Mouse (Mus musculus) forebrain, embryonic 12.5 days (tissue): ENCODE data around the gene Sp4. TPM values are rescaled to one million over a fixed set of nuclear protein-coding genes. Genes with fewer than 3 reads are reported as not detected.

Experiments used
- ATAC-seq: fragments of 200-750 bp; cut with Nextera tagmentation; 2 replicates; pipeline ENCODE4 v1.8.0; 2017; ENCODE audit warnings: moderate TSS enrichment; ENCODE audit not compliant: low FRiP score
- H3K27ac ChIP-seq: fragments of 300-500 bp; sonication (generic); 2 replicates; pipeline ENCODE4 v1.5.1; 2016; ENCODE audit warnings: mild to moderate bottlenecking
- H3K27me3 ChIP-seq: fragments of 300-500 bp; sonication (generic); 2 replicates; pipeline ENCODE4 v1.6.1; 2016; ENCODE audit warnings: mild to moderate bottlenecking
- H3K36me3 ChIP-seq: fragments of 300-500 bp; sonication (generic); replicated peaks from 2 replicates; pipeline ENCODE4 v1.6.1; 2016; ENCODE audit warnings: mild to moderate bottlenecking
- H3K4me1 ChIP-seq: fragments of 300-500 bp; sonication (generic); 2 replicates; pipeline ENCODE4 v1.6.1; 2016
- H3K4me2 ChIP-seq: fragments of 300-500 bp; sonication (generic); 2 replicates; pipeline ENCODE4 v1.6.1; 2016; ENCODE audit warnings: mild to moderate bottlenecking, moderate library complexity
- H3K4me3 ChIP-seq: fragments of 300-500 bp; sonication (generic); replicated peaks from 2 replicates; pipeline ENCODE4 v1.5.1; 2016; ENCODE audit warnings: mild to moderate bottlenecking
- H3K9ac ChIP-seq: fragments of 300-500 bp; sonication (generic); 2 replicates; pipeline ENCODE4 v1.6.1; 2016; ENCODE audit warnings: mild to moderate bottlenecking
- H3K9me3 ChIP-seq: fragments of 300-500 bp; sonication (generic); 2 replicates; pipeline ENCODE4 v1.6.1; 2016
- WGBS: fragments of 180-500 bp; shearing (Covaris S2); methylation state at CpG from one replicate; pipeline ENCODE4 v1.1.7; 2016; 5-methylcytosine and 5-hydroxymethylcytosine counted together
- polyA plus RNA-seq: library from polyadenylated mRNA; unstranded; fragments of >200 nt; fragmentation: Nextera tagmentation; extraction: Ambion mirVana; gene quantifications from 2 replicates; pipeline ENCODE4 v1.2.1, GENCODE M21; 2016

Gene Sp4
- polyA plus RNA-seq = 24.3 and 27.1 TPM in 2 replicates

GRCm38 (mm10) chr12:118301072-118301865 lies at the start of gene Sp4:
Sp4 (minus strand) TSS chr12:118301440.
- peak within 1 kb of the TSS; percentile 98 for H3K27ac ChIP-seq
- ATAC-seq = peak; percentile 90
- peak within 1 kb of the TSS; percentile 75 for H3K9ac ChIP-seq
- H3K4me1 ChIP-seq = peaks cover 31% of the 10 kb centered on the region
- peak within 1 kb of the TSS; percentile 65 for H3K4me2 ChIP-seq
- peaks cover 8% of the 10 kb centered on the region for H3K36me3 ChIP-seq
- H3K9me3 ChIP-seq = no peaks in the 10 kb centered on the region
- WGBS = under 1% methylated on average over 23 of the region's 78 CpGs
- H3K27me3 ChIP-seq = no peaks in the 10 kb centered on the region
- peak within 1 kb of the TSS; percentile 74 for H3K4me3 ChIP-seq

DNA sequence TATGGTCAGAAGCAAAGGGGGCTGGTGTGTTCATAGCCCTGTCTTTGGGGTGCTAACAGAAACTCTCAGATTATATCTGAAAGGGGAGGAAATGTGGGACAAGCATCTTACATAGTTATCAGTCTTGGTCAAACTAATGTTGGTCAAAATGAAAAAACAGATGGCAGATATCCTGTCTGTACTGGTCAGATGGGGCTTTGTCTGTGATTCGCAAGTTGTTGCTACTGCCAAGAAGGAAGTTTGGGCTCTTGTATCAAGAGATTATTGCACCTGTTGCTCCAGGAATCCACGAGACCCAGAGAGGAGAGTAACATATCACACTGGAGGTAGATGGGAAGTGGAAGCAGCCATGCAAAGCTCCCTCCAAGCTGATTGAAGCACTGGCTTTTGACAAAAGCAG lies 37.9 kb upstream of the Sp4 start:
- H3K27me3 ChIP-seq = no peaks in the 10 kb centered on the region
- 82% methylated on average over 2 of the region's 2 CpGs for WGBS
- no peak for ATAC-seq
- no peak overlapping the region for H3K27ac ChIP-seq
- no peak overlapping the region for H3K4me3 ChIP-seq
- no peak overlapping the region for H3K4me2 ChIP-seq
- H3K9me3 ChIP-seq = no peaks in the 10 kb centered on the region
- no peaks in the 10 kb centered on the region for H3K36me3 ChIP-seq
- H3K4me1 ChIP-seq = no peaks in the 10 kb centered on the region
- H3K9ac ChIP-seq = no peak overlapping the region

GRCm38 (mm10) chr12:118338243-118338642 lies 37.0 kb upstream of the Sp4 start:
- no peak for ATAC-seq
- Histone ChIP-seq H3K4me3 (no peak overlapping the region), H3K36me3 (no peaks in the 10 kb centered on the region), H3K9ac (no peak overlapping the region), H3K27me3 (no peaks in the 10 kb centered on the region), H3K9me3 (no peaks in the 10 kb centered on the region), H3K4me1 (no peaks in the 10 kb centered on the region), H3K4me2 (no peak overlapping the region), H3K27ac (no peak overlapping the region)
- 74% methylated on average over 2 of the region's 2 CpGs for WGBS

GRCm38 (mm10) chr12:118337291-118337690 lies 36.1 kb upstream of the Sp4 start:
- Histone ChIP-seq H3K4me2 (no peak overlapping the region), H3K27me3 (no peaks in the 10 kb centered on the region), H3K4me3 (no peak overlapping the region), H3K27ac (no peak overlapping the region), H3K9me3 (no peaks in the 10 kb centered on the region), H3K9ac (no peak overlapping the region), H3K36me3 (no peaks in the 10 kb centered on the region), H3K4me1 (no peaks in the 10 kb centered on the region)
- WGBS = 90% methylated on average over 3 of the region's 3 CpGs
- ATAC-seq = no peak

DNA sequence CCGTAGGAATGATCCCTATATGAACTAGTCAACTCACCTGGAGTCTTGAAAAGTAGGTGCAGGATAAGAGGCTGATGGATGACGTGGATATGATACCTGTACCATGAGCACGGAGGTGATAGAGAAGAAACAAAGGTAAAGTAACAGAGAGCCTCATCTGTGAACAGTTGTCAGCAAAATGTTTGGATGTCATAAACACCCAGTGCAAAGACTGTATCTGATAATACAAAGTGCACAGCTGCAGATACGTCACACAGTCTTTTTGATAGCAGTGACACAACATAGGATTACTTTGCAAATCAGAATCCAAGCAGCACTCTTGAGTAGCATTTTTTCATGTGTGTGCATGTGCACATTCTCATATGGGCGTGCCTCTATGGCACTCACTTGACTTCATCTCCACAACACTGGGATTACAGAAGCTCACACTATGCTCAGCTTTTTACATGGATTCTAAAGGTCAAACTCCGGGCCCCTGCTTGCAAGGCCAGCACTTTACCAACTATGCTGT lies 27.6 kb upstream of the Sp4 start:
- Histone ChIP-seq H3K27ac (no peak overlapping the region), H3K4me1 (no peaks in the 10 kb centered on the region), H3K36me3 (no peaks in the 10 kb centered on the region), H3K4me2 (no peak overlapping the region), H3K27me3 (no peaks in the 10 kb centered on the region), H3K4me3 (no peak overlapping the region), H3K9ac (no peak overlapping the region), H3K9me3 (no peaks in the 10 kb centered on the region)
- WGBS = 89% methylated on average over 6 of the region's 6 CpGs
- ATAC-seq = no peak

GRCm38 (mm10) chr12:118327566-118327965 lies 26.3 kb upstream of the Sp4 start:
- H3K36me3 ChIP-seq = no peaks in the 10 kb centered on the region
- no peaks in the 10 kb centered on the region for H3K4me1 ChIP-seq
- no peak for ATAC-seq
- no peak overlapping the region for H3K4me2 ChIP-seq
- H3K9me3 ChIP-seq = no peaks in the 10 kb centered on the region
- H3K4me3 ChIP-seq = no peak overlapping the region
- H3K9ac ChIP-seq = no peak overlapping the region
- no peaks in the 10 kb centered on the region for H3K27me3 ChIP-seq
- 92% methylated on average over 2 of the region's 2 CpGs for WGBS
- H3K27ac ChIP-seq = no peak overlapping the region

GRCm38 (mm10) chr12:118326161-118326560 lies 24.9 kb upstream of the Sp4 start:
- Histone ChIP-seq H3K9ac (no peak overlapping the region), H3K4me1 (no peaks in the 10 kb centered on the region), H3K27ac (no peak overlapping the region), H3K9me3 (no peaks in the 10 kb centered on the region), H3K4me2 (no peak overlapping the region), H3K27me3 (no peaks in the 10 kb centered on the region), H3K36me3 (no peaks in the 10 kb centered on the region), H3K4me3 (no peak overlapping the region)
- WGBS = 92% methylated on average over 2 of the region's 2 CpGs
- no peak for ATAC-seq

- H3K4me3 ChIP-seq = no peak overlapping the region
- no peak for ATAC-seq
- no peaks in the 10 kb centered on the region for H3K4me1 ChIP-seq
- H3K9me3 ChIP-seq = no peaks in the 10 kb centered on the region
- no peak overlapping the region for H3K9ac ChIP-seq
- no peak overlapping the region for H3K4me2 ChIP-seq
- H3K27me3 ChIP-seq = no peaks in the 10 kb centered on the region
- no peaks in the 10 kb centered on the region for H3K36me3 ChIP-seq
- no peak overlapping the region for H3K27ac ChIP-seq
Observed at GRCm38 (mm10) chr12:118320076-118320475, 18.8 kb upstream of the Sp4 start.

DNA sequence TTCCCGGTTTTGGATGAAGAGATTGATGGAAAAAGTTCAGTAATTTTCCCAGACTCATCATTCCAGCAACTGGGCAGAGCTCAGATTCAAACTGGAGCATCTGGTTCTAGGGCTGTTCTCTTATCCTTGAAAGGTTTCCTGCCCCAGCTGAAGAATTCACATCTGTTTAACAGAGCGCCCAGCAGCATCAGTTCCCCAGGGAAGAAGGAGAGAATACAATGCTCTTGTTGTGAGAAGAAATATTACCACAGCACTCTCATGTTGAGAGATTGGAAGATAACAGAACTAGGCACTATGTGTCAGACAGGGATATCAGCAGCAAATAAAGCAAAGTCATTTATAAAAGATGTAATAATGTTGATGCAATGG lies 13.2 kb upstream of the Sp4 start:
- Histone ChIP-seq H3K9me3 (no peaks in the 10 kb centered on the region), H3K4me3 (no peak overlapping the region), H3K36me3 (no peaks in the 10 kb centered on the region), H3K9ac (no peak overlapping the region), H3K27me3 (no peaks in the 10 kb centered on the region), H3K4me1 (no peaks in the 10 kb centered on the region), H3K4me2 (no peak overlapping the region), H3K27ac (no peak overlapping the region)
- no peak for ATAC-seq
- WGBS = 90% methylated on average over 2 of the region's 2 CpGs

GRCm38 (mm10) chr12:118313805-118314476 lies 12.7 kb upstream of the Sp4 start:
- H3K9ac ChIP-seq = no peak overlapping the region
- 77% methylated on average over 3 of the region's 3 CpGs for WGBS

DNA sequence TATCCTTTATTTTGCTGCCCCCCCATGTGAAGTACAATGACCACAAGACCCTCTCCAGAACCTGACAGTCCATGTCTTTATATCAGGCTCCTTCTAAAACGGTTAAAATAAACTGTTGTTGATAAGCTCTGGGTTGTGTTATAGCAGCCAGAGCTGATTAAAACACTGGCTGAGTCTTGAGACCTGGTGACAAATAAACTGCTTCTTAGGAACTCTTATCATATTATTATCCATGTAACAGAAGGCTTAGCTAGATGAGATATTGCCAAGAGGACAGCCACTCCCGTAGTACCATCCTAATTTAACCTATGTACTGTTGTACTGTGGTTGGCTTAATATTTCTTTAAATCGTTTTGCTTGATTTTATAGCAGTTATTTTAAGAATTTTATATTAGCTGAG lies 2.3 kb upstream of the Sp4 start:
- Histone ChIP-seq H3K27ac (no peak overlapping the region), H3K4me3 (no peak overlapping the region), H3K27me3 (no peaks in the 10 kb centered on the region), H3K9me3 (no peaks in the 10 kb centered on the region), H3K4me2 (no peak overlapping the region), H3K9ac (no peak overlapping the region), H3K36me3 (peaks cover 7% of the 10 kb centered on the region), H3K4me1 (peaks cover 21% of the 10 kb centered on the region)
- 88% methylated on average over 3 of the region's 3 CpGs for WGBS
- ATAC-seq = no peak

More at GRCm38 (mm10) chr12:118313805-118314476, 12.7 kb upstream of the Sp4 start:
- no peaks in the 10 kb centered on the region for H3K27me3 ChIP-seq
- H3K4me1 ChIP-seq = no peaks in the 10 kb centered on the region
- no peak overlapping the region for H3K4me3 ChIP-seq
- no peak for ATAC-seq
- H3K36me3 ChIP-seq = no peaks in the 10 kb centered on the region
- no peak overlapping the region for H3K27ac ChIP-seq
- no peaks in the 10 kb centered on the region for H3K9me3 ChIP-seq
- no peak overlapping the region for H3K4me2 ChIP-seq

GRCm38 (mm10) chr12:118303066-118303465 lies 1.8 kb upstream of the Sp4 start:
- 91% methylated on average over 5 of the region's 5 CpGs for WGBS
- no peak for ATAC-seq
- H3K36me3 ChIP-seq = peaks cover 8% of the 10 kb centered on the region
- H3K4me2 ChIP-seq = peak overlapping the region; percentile 65
- H3K4me1 ChIP-seq = peaks cover 24% of the 10 kb centered on the region
- no peaks in the 10 kb centered on the region for H3K27me3 ChIP-seq
- H3K9me3 ChIP-seq = no peaks in the 10 kb centered on the region
- no peak overlapping the region; the same call in 1 of the 2 replicates for H3K9ac ChIP-seq
- H3K27ac ChIP-seq = no peak overlapping the region
- H3K4me3 ChIP-seq = no peak overlapping the region
